Mouse (Mus musculus) heart, postnatal 0 days (tissue): ENCODE data around the gene Tmem11. TPM values are rescaled to one million over a fixed set of nuclear protein-coding genes. Genes with fewer than 3 reads are reported as not detected.

Experiments used
- ATAC-seq: fragments of 200-750 bp; cut with Nextera tagmentation; 2 replicates; pipeline ENCODE4 v1.8.0; 2017; ENCODE audit warnings: low read depth, moderate number of reproducible peaks, moderate library complexity; ENCODE audit not compliant: insufficient read depth
- DNase-seq: peaks from one replicate; pipeline ENCODE4 v3.0.0-alpha.2; 2016; ENCODE audit warnings: low spot score
- H3K27ac ChIP-seq: fragments of 300-500 bp; sonication (generic); 2 replicates; pipeline ENCODE4 v1.5.1; 2014; ENCODE audit warnings: low read depth, mild to moderate bottlenecking
- H3K27me3 ChIP-seq: fragments of 300-500 bp; sonication (generic); 2 replicates; pipeline ENCODE4 v1.6.1; 2014; ENCODE audit warnings: low read length, mixed read lengths; ENCODE audit not compliant: control insufficient read depth, insufficient read depth
- H3K36me3 ChIP-seq: fragments of 300-500 bp; sonication (generic); replicated peaks from 2 replicates; pipeline ENCODE4 v1.6.1; 2014; ENCODE audit warnings: low read length, mixed read lengths; ENCODE audit not compliant: control insufficient read depth, insufficient read depth
- H3K4me1 ChIP-seq: fragments of 300-500 bp; sonication (generic); 2 replicates; pipeline ENCODE4 v1.6.1; 2014; ENCODE audit warnings: antibody characterized with exemption; ENCODE audit not compliant: control insufficient read depth, insufficient read depth
- H3K4me2 ChIP-seq: fragments of 300-500 bp; sonication (generic); 2 replicates; pipeline ENCODE4 v1.6.1; 2014; ENCODE audit warnings: low read depth, mild to moderate bottlenecking, low read length, moderate library complexity
- H3K4me3 ChIP-seq: fragments of 300-500 bp; sonication (generic); 2 replicates; pipeline ENCODE4 v1.5.1; 2014; ENCODE audit warnings: low read depth, low read length
- H3K9ac ChIP-seq: fragments of 300-500 bp; sonication (generic); replicated peaks from 2 replicates; pipeline ENCODE4 v1.6.1; 2014; ENCODE audit warnings: low read depth, low read length, mixed read lengths
- H3K9me3 ChIP-seq: fragments of 300-500 bp; sonication (generic); replicated peaks from 2 replicates; pipeline ENCODE4 v1.6.1; 2016; ENCODE audit warnings: low read length; ENCODE audit not compliant: control insufficient read depth
- CTCF ChIP-seq: IDR thresholded peaks from 2 replicates; pipeline ENCODE4 v1.5.1; 2016; ENCODE audit warnings: antibody characterized with exemption, control low read depth, low read depth
- EP300 ChIP-seq: IDR thresholded peaks from 2 replicates; pipeline ENCODE4 v1.6.1; 2016; ENCODE audit warnings: antibody characterized with exemption, low read depth
- WGBS: fragments of 180-500 bp; shearing (Covaris S2); extraction: QIAGEN DNeasy Blood & Tissue Kit; methylation state at CpG from one replicate; pipeline ENCODE4 v1.1.7; 2014; 5-methylcytosine and 5-hydroxymethylcytosine counted together
- polyA plus RNA-seq: library from polyadenylated mRNA; unstranded; fragments of >200 nt; fragmentation: Nextera tagmentation; extraction: Ambion mirVana; gene quantifications from 2 replicates; pipeline ENCODE4 v1.2.1, GENCODE M21; 2015
- total RNA-seq: library from RNA; depleted of rRNA; stranded (reverse); fragments of >200 nt; gene quantifications from 2 replicates; pipeline ENCODE4 v1.2.3, GENCODE M21; 2014; ENCODE audit warnings: low replicate concordance

Tmem11 gene
- total and polyA plus RNA-seq, 2 experiments from 2014 or later = 45.2 to 58.6 TPM

GRCm38 (mm10) chr11:60861993-60862392 lies 17.1 kb downstream of the Tmem11 start:
- peaks cover 26% of the 10 kb centered on the region for H3K4me1 ChIP-seq
- peaks cover 50% of the 10 kb centered on the region for H3K36me3 ChIP-seq
- 60% methylated on average over 3 of the region's 3 CpGs for WGBS
- no peak for DNase-seq
- H3K9ac ChIP-seq = no peak overlapping the region
- ATAC-seq = no peak
- H3K9me3 ChIP-seq = no peaks in the 10 kb centered on the region
- no peaks in the 10 kb centered on the region for H3K27me3 ChIP-seq
- no peak overlapping the region for H3K27ac ChIP-seq
- H3K4me2 ChIP-seq = no peak overlapping the region
- H3K4me3 ChIP-seq = no peak overlapping the region
- TF ChIP-seq CTCF (no peak), EP300 (no peak)

GRCm38 (mm10) chr11:60856587-60856986 lies 22.5 kb downstream of the Tmem11 start:
- Histone ChIP-seq H3K4me1 (no peaks in the 10 kb centered on the region), H3K4me3 (no peak overlapping the region), H3K9me3 (no peaks in the 10 kb centered on the region), H3K4me2 (no peak overlapping the region), H3K9ac (no peak overlapping the region), H3K27ac (no peak overlapping the region), H3K36me3 (peaks cover 55% of the 10 kb centered on the region), H3K27me3 (no peaks in the 10 kb centered on the region)
- DNase-seq = no peak
- WGBS = 52% methylated on average over 3 of the region's 3 CpGs
- no peak for ATAC-seq
- TF ChIP-seq CTCF = no peak
- TF ChIP-seq EP300 = no peak

GRCm38 (mm10) chr11:60845415-60845814 lies 33.7 kb downstream of the Tmem11 start:
- H3K27me3 ChIP-seq = no peaks in the 10 kb centered on the region
- 77% methylated on average over 5 of the region's 5 CpGs for WGBS
- no peaks in the 10 kb centered on the region for H3K9me3 ChIP-seq
- no peak overlapping the region for H3K27ac ChIP-seq
- H3K4me2 ChIP-seq = no peak overlapping the region
- H3K4me1 ChIP-seq = no peaks in the 10 kb centered on the region
- no peak overlapping the region for H3K4me3 ChIP-seq
- DNase-seq = no peak
- H3K36me3 ChIP-seq = peaks cover 28% of the 10 kb centered on the region
- TF ChIP-seq EP300 = no peak
- no peak for TF ChIP-seq CTCF
- H3K9ac ChIP-seq = no peak overlapping the region
- no peak for ATAC-seq

GRCm38 (mm10) chr11:60843412-60843811 lies 35.7 kb downstream of the Tmem11 start:
- H3K27me3 ChIP-seq = no peaks in the 10 kb centered on the region
- H3K9me3 ChIP-seq = no peaks in the 10 kb centered on the region
- no peak overlapping the region for H3K27ac ChIP-seq
- DNase-seq (no peak), ATAC-seq (no peak)
- H3K4me2 ChIP-seq = no peak overlapping the region
- no peak for TF ChIP-seq CTCF
- no peak overlapping the region for H3K4me3 ChIP-seq
- 89% methylated on average over 5 of the region's 5 CpGs for WGBS
- no peak overlapping the region for H3K9ac ChIP-seq
- peaks cover 16% of the 10 kb centered on the region; the same call in 1 of the 2 replicates for H3K36me3 ChIP-seq
- no peaks in the 10 kb centered on the region for H3K4me1 ChIP-seq

- ATAC-seq = no peak
- no peak overlapping the region for H3K27ac ChIP-seq
- no peaks in the 10 kb centered on the region for H3K4me1 ChIP-seq
- no peaks in the 10 kb centered on the region for H3K9me3 ChIP-seq
- WGBS = 76% methylated on average over 12 of the region's 12 CpGs
- no peak for DNase-seq
- no peak for TF ChIP-seq EP300
- no peak for TF ChIP-seq CTCF
- H3K4me3 ChIP-seq = no peak overlapping the region
- H3K4me2 ChIP-seq = no peak overlapping the region
- no peak overlapping the region for H3K9ac ChIP-seq
- peaks cover 15% of the 10 kb centered on the region; the same call in 1 of the 2 replicates for H3K36me3 ChIP-seq
- no peaks in the 10 kb centered on the region for H3K27me3 ChIP-seq
Measured at GRCm38 (mm10) chr11:60841467-60842200, 37.4 kb downstream of the Tmem11 start.
